Mouse (Mus musculus) testis, adult 2 months (tissue): ENCODE data around the gene Mgat4a.

Experiments
- CTCF ChIP-seq: fragments of 200-500 bp; IDR thresholded peaks from 2 replicates; pipeline ENCODE4 v1.5.1; 2012; ENCODE audit warnings: low read depth, mild to moderate bottlenecking, inconsistent platforms, low read length, moderate library complexity; ENCODE audit not compliant: control insufficient read depth, insufficient read depth, insufficient replicate concordance
- POLR2A ChIP-seq: fragments of 200-500 bp; IDR thresholded peaks from 2 replicates; pipeline ENCODE4 v1.6.1; 2012; ENCODE audit warnings: low read depth, mild to moderate bottlenecking, inconsistent platforms, low read length, moderate library complexity; ENCODE audit not compliant: control insufficient read depth

- TF ChIP-seq CTCF (no peak), POLR2A (peak; percentile 31; the same call in 1 of the 2 replicates)
These were observed 52.3 kb downstream of the Mgat4a start for GRCm38 (mm10) chr1:37488531-37488930.
